Mouse (Mus musculus) midbrain, embryonic 13.5 days (tissue): ENCODE data around the gene Ugt1a1. TPM values are rescaled to one million over a fixed set of nuclear protein-coding genes. Genes with fewer than 3 reads are reported as not detected.

Experiments
- ATAC-seq: fragments of 200-750 bp; cut with Nextera tagmentation; 2 replicates; pipeline ENCODE4 v1.8.0; 2017; ENCODE audit warnings: mild to moderate bottlenecking, moderate TSS enrichment, moderate library complexity
- H3K27ac ChIP-seq: fragments of 300-500 bp; sonication (generic); 2 replicates; pipeline ENCODE4 v1.5.1; 2015; ENCODE audit warnings: inconsistent platforms, mild to moderate bottlenecking, moderate library complexity
- H3K27me3 ChIP-seq: fragments of 300-500 bp; sonication (generic); 2 replicates; pipeline ENCODE4 v1.6.1; 2015; ENCODE audit warnings: mild to moderate bottlenecking, inconsistent platforms
- H3K36me3 ChIP-seq: fragments of 300-500 bp; sonication (generic); 2 replicates; pipeline ENCODE4 v1.6.1; 2015; ENCODE audit warnings: mild to moderate bottlenecking, inconsistent platforms
- H3K4me1 ChIP-seq: fragments of 300-500 bp; sonication (generic); replicated peaks from 2 replicates; pipeline ENCODE4 v1.6.1; 2015; ENCODE audit warnings: inconsistent platforms
- H3K4me2 ChIP-seq: fragments of 300-500 bp; sonication (generic); replicated peaks from 2 replicates; pipeline ENCODE4 v1.6.1; 2015; ENCODE audit warnings: moderate library complexity, mild to moderate bottlenecking, inconsistent platforms
- H3K4me3 ChIP-seq: fragments of 300-500 bp; sonication (generic); replicated peaks from 2 replicates; pipeline ENCODE4 v1.5.1; 2015; ENCODE audit warnings: mild to moderate bottlenecking, inconsistent platforms
- H3K9ac ChIP-seq: fragments of 300-500 bp; sonication (generic); replicated peaks from 2 replicates; pipeline ENCODE4 v1.6.1; 2015; ENCODE audit warnings: mild to moderate bottlenecking, inconsistent platforms
- H3K9me3 ChIP-seq: fragments of 300-500 bp; sonication (generic); 2 replicates; pipeline ENCODE4 v1.6.1; 2016; ENCODE audit warnings: mild to moderate bottlenecking, inconsistent platforms
- WGBS: fragments of 180-500 bp; shearing (Covaris S2); methylation state at CpG from one replicate; pipeline ENCODE4 v1.1.7; 2015; 5-methylcytosine and 5-hydroxymethylcytosine counted together
- polyA plus RNA-seq: library from polyadenylated mRNA; unstranded; fragments of >200 nt; fragmentation: Nextera tagmentation; extraction: Ambion mirVana; gene quantifications from 2 replicates; pipeline ENCODE4 v1.2.1, GENCODE M21; 2015

Ugt1a1 gene
- polyA plus RNA-seq, 1 experiment from 2014 or later: not detected

DNA sequence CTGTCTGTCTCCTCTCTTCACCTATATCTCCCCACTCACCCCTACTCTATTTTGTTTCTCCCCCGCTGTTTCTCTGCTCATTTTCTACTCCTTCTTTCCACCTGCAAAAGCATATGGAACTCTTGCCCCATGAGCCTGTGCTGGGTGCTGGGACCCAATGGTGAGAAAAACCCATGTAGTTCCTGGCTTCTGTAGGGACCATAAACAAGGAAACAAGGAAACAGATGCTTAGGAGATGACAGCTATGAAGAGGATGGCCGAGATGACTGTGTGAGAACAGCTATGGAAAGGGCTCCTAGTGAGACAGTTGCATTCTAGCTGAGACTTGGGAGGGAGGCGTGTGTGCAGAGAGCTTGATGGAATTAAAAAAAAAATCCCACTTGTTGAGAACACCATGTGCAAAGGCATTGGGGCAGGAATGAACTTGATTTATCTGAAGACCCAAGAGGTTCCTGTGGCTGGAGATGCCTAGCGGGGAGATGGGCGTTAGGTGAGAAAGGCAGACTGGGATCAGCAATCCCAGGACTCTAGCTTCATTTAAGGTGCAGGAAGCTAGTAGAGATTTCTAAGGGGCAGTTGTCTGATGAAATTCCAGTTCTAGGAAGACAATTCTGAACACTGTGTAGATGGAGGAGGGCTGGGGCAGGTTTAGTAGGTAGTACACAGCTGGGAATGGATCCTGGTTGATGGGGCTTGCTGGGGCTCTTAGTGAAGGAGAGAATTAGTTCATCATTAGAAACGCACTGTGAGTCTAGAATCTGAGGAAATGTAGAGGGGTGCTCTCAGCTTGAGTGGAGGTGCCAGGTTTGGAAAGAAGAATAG, 19.4 kb downstream of the Ugt1a1 start:
- H3K4me2 ChIP-seq: no peak overlapping the region
- no peak for ATAC-seq
- H3K9ac ChIP-seq: no peak overlapping the region
- no peaks in the 10 kb centered on the region for H3K27me3 ChIP-seq
- no peaks in the 10 kb centered on the region for H3K36me3 ChIP-seq
- H3K9me3 ChIP-seq: peaks cover 100% of the 10 kb centered on the region
- no peak overlapping the region for H3K27ac ChIP-seq
- no peak overlapping the region for H3K4me3 ChIP-seq
- H3K4me1 ChIP-seq: no peaks in the 10 kb centered on the region
- WGBS: 76% methylated on average over 6 of the region's 6 CpGs

DNA sequence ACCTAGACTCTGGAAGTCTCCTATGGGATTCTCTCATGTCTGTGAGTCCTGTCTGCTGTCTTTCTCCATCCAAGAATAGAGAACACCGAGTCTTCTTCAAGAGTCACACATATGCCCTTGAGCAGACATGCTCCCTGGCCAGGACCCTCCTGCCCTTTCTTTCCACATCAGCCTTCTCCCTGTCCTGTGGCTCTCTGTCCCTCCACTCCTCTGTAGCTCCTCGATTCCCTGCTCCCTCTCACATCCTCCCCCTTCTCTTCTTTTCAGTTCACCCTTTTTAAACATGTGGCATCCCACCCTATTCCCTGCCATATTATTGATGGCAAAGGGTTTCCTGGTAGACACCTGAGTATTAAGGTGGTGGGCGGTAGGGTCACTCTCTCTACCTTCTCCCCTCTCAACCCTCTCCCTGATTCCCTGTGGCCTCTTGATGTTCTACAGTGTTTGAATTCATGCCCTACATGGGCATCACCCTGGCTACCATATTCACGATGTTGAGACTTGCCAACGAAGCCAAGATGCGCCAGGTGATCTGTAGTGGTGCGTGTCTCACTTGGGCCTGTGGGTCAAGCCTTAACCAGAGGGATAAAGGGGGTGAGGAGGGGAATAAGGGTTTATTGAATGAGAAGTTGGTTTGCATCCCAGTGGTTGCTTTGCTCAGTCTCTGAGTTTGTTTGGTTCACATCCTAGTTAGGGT, 20.2 kb downstream of the Ugt1a1 start:
- Histone ChIP-seq H3K27ac (no peak overlapping the region), H3K27me3 (no peaks in the 10 kb centered on the region), H3K9ac (no peak overlapping the region), H3K9me3 (peaks cover 97% of the 10 kb centered on the region), H3K4me2 (no peak overlapping the region), H3K36me3 (no peaks in the 10 kb centered on the region), H3K4me3 (no peak overlapping the region), H3K4me1 (no peaks in the 10 kb centered on the region)
- WGBS: 69% methylated on average over 7 of the region's 7 CpGs
- no peak for ATAC-seq

- no peak for ATAC-seq
- Histone ChIP-seq H3K9ac (no peak overlapping the region), H3K4me2 (no peak overlapping the region), H3K27ac (no peak overlapping the region), H3K4me3 (no peak overlapping the region), H3K9me3 (peaks cover 97% of the 10 kb centered on the region), H3K27me3 (no peaks in the 10 kb centered on the region), H3K4me1 (no peaks in the 10 kb centered on the region), H3K36me3 (no peaks in the 10 kb centered on the region)
- 60% methylated on average over 3 of the region's 3 CpGs for WGBS
These were observed 21.1 kb downstream of the Ugt1a1 start for GRCm38 (mm10) chr1:88232664-88233380.

- H3K4me1 ChIP-seq: no peaks in the 10 kb centered on the region
- H3K36me3 ChIP-seq: no peaks in the 10 kb centered on the region
- no peak overlapping the region for H3K4me3 ChIP-seq
- H3K4me2 ChIP-seq: no peak overlapping the region
- H3K9ac ChIP-seq: no peak overlapping the region
- H3K27me3 ChIP-seq: no peaks in the 10 kb centered on the region
- H3K27ac ChIP-seq: no peak overlapping the region
- 68% methylated on average over 14 of the region's 14 CpGs for WGBS
- H3K9me3 ChIP-seq: peaks cover 97% of the 10 kb centered on the region
- no peak for ATAC-seq
These were observed 21.9 kb downstream of the Ugt1a1 start for GRCm38 (mm10) chr1:88233421-88234247.

GRCm38 (mm10) chr1:88234248-88234610, 22.5 kb downstream of the Ugt1a1 start:
- H3K36me3 ChIP-seq: no peaks in the 10 kb centered on the region
- H3K4me3 ChIP-seq: no peak overlapping the region
- 62% methylated on average over 4 of the region's 4 CpGs for WGBS
- no peak overlapping the region for H3K27ac ChIP-seq
- peaks cover 97% of the 10 kb centered on the region for H3K9me3 ChIP-seq
- no peak for ATAC-seq
- no peak overlapping the region for H3K9ac ChIP-seq
- H3K4me1 ChIP-seq: no peaks in the 10 kb centered on the region
- no peaks in the 10 kb centered on the region for H3K27me3 ChIP-seq
- H3K4me2 ChIP-seq: no peak overlapping the region

GRCm38 (mm10) chr1:88234646-88235045, 22.9 kb downstream of the Ugt1a1 start:
- Histone ChIP-seq H3K4me1 (no peaks in the 10 kb centered on the region), H3K36me3 (no peaks in the 10 kb centered on the region), H3K27me3 (no peaks in the 10 kb centered on the region), H3K27ac (no peak overlapping the region), H3K9ac (no peak overlapping the region), H3K9me3 (peaks cover 97% of the 10 kb centered on the region), H3K4me3 (no peak overlapping the region), H3K4me2 (no peak overlapping the region)
- WGBS: 43% methylated on average over 5 of the region's 5 CpGs
- no peak for ATAC-seq

- Histone ChIP-seq H3K36me3 (no peaks in the 10 kb centered on the region), H3K4me3 (no peak overlapping the region), H3K9ac (no peak overlapping the region), H3K4me2 (no peak overlapping the region), H3K4me1 (no peaks in the 10 kb centered on the region), H3K27ac (no peak overlapping the region), H3K9me3 (peaks cover 97% of the 10 kb centered on the region), H3K27me3 (no peaks in the 10 kb centered on the region)
- WGBS: 65% methylated on average over 11 of the region's 11 CpGs
- ATAC-seq: peak; percentile 31
These were observed 23.5 kb downstream of the Ugt1a1 start for GRCm38 (mm10) chr1:88235046-88235893.

- Histone ChIP-seq H3K9me3 (peaks cover 97% of the 10 kb centered on the region), H3K9ac (no peak overlapping the region), H3K27ac (no peak overlapping the region), H3K4me2 (no peak overlapping the region), H3K4me1 (no peaks in the 10 kb centered on the region), H3K27me3 (no peaks in the 10 kb centered on the region), H3K4me3 (no peak overlapping the region), H3K36me3 (no peaks in the 10 kb centered on the region)
- WGBS: 61% methylated on average over 4 of the region's 4 CpGs
- no peak for ATAC-seq
These were observed 24.2 kb downstream of the Ugt1a1 start for GRCm38 (mm10) chr1:88235894-88236415.

DNA sequence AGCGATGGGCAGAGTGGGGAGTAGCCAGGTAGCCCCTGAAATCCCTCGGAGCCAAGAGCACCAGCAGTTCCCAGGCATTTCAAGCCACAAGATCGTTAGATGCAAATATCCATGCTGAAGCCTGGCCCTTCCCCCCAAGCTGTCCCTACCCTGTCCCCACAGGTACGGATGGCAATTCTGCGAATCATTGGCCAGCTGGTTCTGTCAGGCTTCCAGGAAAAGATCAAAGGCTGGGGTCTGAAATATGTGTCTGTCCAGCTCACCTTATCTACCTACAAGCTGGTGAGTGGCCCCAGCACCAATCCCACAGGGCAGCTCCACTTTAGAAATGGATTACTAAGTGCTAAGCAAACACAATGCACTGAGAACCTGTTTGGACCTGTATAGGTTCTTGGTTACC, 25.6 kb downstream of the Ugt1a1 start:
- 79% methylated on average over 5 of the region's 5 CpGs for WGBS
- ATAC-seq: no peak
- Histone ChIP-seq H3K4me2 (no peak overlapping the region), H3K9me3 (peaks cover 95% of the 10 kb centered on the region), H3K9ac (no peak overlapping the region), H3K27me3 (no peaks in the 10 kb centered on the region), H3K4me1 (no peaks in the 10 kb centered on the region), H3K36me3 (no peaks in the 10 kb centered on the region), H3K27ac (no peak overlapping the region), H3K4me3 (no peak overlapping the region)

- Histone ChIP-seq H3K9ac (no peak overlapping the region), H3K36me3 (no peaks in the 10 kb centered on the region), H3K4me1 (no peaks in the 10 kb centered on the region), H3K27me3 (no peaks in the 10 kb centered on the region), H3K9me3 (peaks cover 94% of the 10 kb centered on the region), H3K4me2 (no peak overlapping the region), H3K4me3 (no peak overlapping the region), H3K27ac (no peak overlapping the region)
- WGBS: 77% methylated on average over 6 of the region's 6 CpGs
- 0 out of 2 replicates have a peak, but pooled peaks have one; percentile 12 for ATAC-seq
These were observed 27.0 kb downstream of the Ugt1a1 start for GRCm38 (mm10) chr1:88238771-88239170.

- peaks cover 94% of the 10 kb centered on the region for H3K9me3 ChIP-seq
- WGBS: 72% methylated on average over 5 of the region's 5 CpGs
- H3K4me2 ChIP-seq: no peak overlapping the region
- ATAC-seq: no peak
- no peak overlapping the region for H3K27ac ChIP-seq
- H3K36me3 ChIP-seq: no peaks in the 10 kb centered on the region
- H3K4me1 ChIP-seq: no peaks in the 10 kb centered on the region
- no peaks in the 10 kb centered on the region for H3K27me3 ChIP-seq
- no peak overlapping the region for H3K9ac ChIP-seq
- H3K4me3 ChIP-seq: no peak overlapping the region
These were observed 28.3 kb downstream of the Ugt1a1 start for GRCm38 (mm10) chr1:88240072-88240471.
